Mouse (Mus musculus) layer of hippocampus, adult 9-10 months (tissue): ENCODE data around the gene Gm4450.
"Not testable (repeated sequence)": the region's sequence is repeated elsewhere in the genome, so short reads cannot be mapped to it uniquely, and the experiment has no call there.

Experiments used
- DNase-seq: peaks from one replicate; pipeline ENCODE4 v3.0.0; 2022; ENCODE audit warnings: low spot score

The Gm4450 gene

GRCm38 (mm10) chr3:98457026-98457425 is at the start of gene Gm4450:
Gene Gm4450, minus strand, starts transcription at chr3:98457126.
- DNase-seq, result not testable (repeated sequence)

GRCm38 (mm10) chr3:98497401-98497800 is 40.5 kb upstream of the Gm4450 start:
- DNase-seq, result not testable (repeated sequence)

- DNase-seq, result not testable (repeated sequence)
These were observed 39.8 kb upstream of the Gm4450 start for GRCm38 (mm10) chr3:98496762-98497161.

GRCm38 (mm10) chr3:98495055-98495454 is 38.1 kb upstream of the Gm4450 start:
- not testable (repeated sequence) for DNase-seq

GRCm38 (mm10) chr3:98494184-98494583 is 37.3 kb upstream of the Gm4450 start:
- not testable (repeated sequence) for DNase-seq

- not testable (repeated sequence) for DNase-seq
These were observed 14.6 kb upstream of the Gm4450 start for GRCm38 (mm10) chr3:98471499-98471898.

GRCm38 (mm10) chr3:98471057-98471456 is 14.1 kb upstream of the Gm4450 start:
- not testable (repeated sequence) for DNase-seq

- not testable (repeated sequence) for DNase-seq
These were observed 12.4 kb upstream of the Gm4450 start for GRCm38 (mm10) chr3:98469323-98469722.

GRCm38 (mm10) chr3:98453786-98454185 is 3.1 kb downstream of the Gm4450 start:
- DNase-seq, result not testable (repeated sequence)

GRCm38 (mm10) chr3:98443924-98444323 is 13.0 kb downstream of the Gm4450 start:
- DNase-seq, result not testable (repeated sequence)

- not testable (repeated sequence) for DNase-seq
These were observed 13.7 kb downstream of the Gm4450 start for GRCm38 (mm10) chr3:98443149-98443779.

GRCm38 (mm10) chr3:98442245-98442644 is 14.7 kb downstream of the Gm4450 start:
- not testable (repeated sequence) for DNase-seq

GRCm38 (mm10) chr3:98435030-98435429 is 21.9 kb downstream of the Gm4450 start:
- DNase-seq, result no peak

GRCm38 (mm10) chr3:98434088-98434816 is 22.7 kb downstream of the Gm4450 start:
- DNase-seq, result no peak

- DNase-seq, result no peak
These were observed 27.9 kb downstream of the Gm4450 start for GRCm38 (mm10) chr3:98428928-98429525.

GRCm38 (mm10) chr3:98428449-98428775 is 28.5 kb downstream of the Gm4450 start:
- no peak for DNase-seq

GRCm38 (mm10) chr3:98427600-98428448 is 29.1 kb downstream of the Gm4450 start:
- no peak for DNase-seq

- no peak for DNase-seq
These were observed 29.7 kb downstream of the Gm4450 start for GRCm38 (mm10) chr3:98427260-98427599.

GRCm38 (mm10) chr3:98426749-98427148 is 30.2 kb downstream of the Gm4450 start:
- DNase-seq, result no peak

GRCm38 (mm10) chr3:98422926-98423325 is 34.0 kb downstream of the Gm4450 start:
- no peak for DNase-seq

GRCm38 (mm10) chr3:98419786-98420070 is 37.2 kb downstream of the Gm4450 start:
- no peak for DNase-seq

GRCm38 (mm10) chr3:98418991-98419785 is 37.7 kb downstream of the Gm4450 start:
- DNase-seq, result no peak
